Mouse (Mus musculus) liver, embryonic 12.5 days (tissue): Measurements from ENCODE around the gene Glud1. TPM values are rescaled to one million over a fixed set of nuclear protein-coding genes. Genes with fewer than 3 reads are reported as not detected.

Source experiments
- polyA plus RNA-seq: library from polyadenylated mRNA; unstranded; fragments of >200 nt; fragmentation: Nextera tagmentation; extraction: Ambion mirVana; gene quantifications from 2 replicates; pipeline ENCODE4 v1.2.1, GENCODE M21; 2016

Glud1 gene
- polyA plus RNA-seq, 1 experiment from 2014 or later = 145 TPM

Other genes starting within 250 kb of the Glud1 start
- gene Anxa8, start 224.7 kb upstream of the Glud1 start, polyA plus RNA-seq = 0.11 TPM in 1 of 2 replicates, not detected in the other
- gene A630023A22Rik, start 208.0 kb upstream of the Glud1 start, polyA plus RNA-seq = not detected in 2 replicates
- gene Npy4r, start 158.2 kb upstream of the Glud1 start, polyA plus RNA-seq = not detected in 2 replicates
- gene Gprin2, start 109.1 kb upstream of the Glud1 start, polyA plus RNA-seq = 0.13 TPM in 2 replicates
- 0.44 TPM in 2 replicates for gene Syt15, start 91.1 kb upstream of the Glud1 start, polyA plus RNA-seq
- gene Shld2, start 234 bp upstream of the Glud1 start, polyA plus RNA-seq = 8.2 and 9.7 TPM in 2 replicates
- not detected in 2 replicates for gene Fam25c, start 44.7 kb downstream of the Glud1 start, polyA plus RNA-seq
- 0.49 and 0.57 TPM in 2 replicates for gene Sncg, start 64.1 kb downstream of the Glud1 start, polyA plus RNA-seq
- 3.5 and 3.7 TPM in 2 replicates for gene Mmrn2, start 64.7 kb downstream of the Glud1 start, polyA plus RNA-seq
- 8.6 and 8.8 TPM in 2 replicates for gene Bmpr1a, start 192.6 kb downstream of the Glud1 start, polyA plus RNA-seq
- not detected in 2 replicates for gene 9230112D13Rik, start 212.1 kb downstream of the Glud1 start, polyA plus RNA-seq